Mouse (Mus musculus): ENCODE measurements around the gene Fam160a2. TPM values are rescaled to one million over a fixed set of nuclear protein-coding genes. Genes with fewer than 3 reads are reported as not detected.
"Not testable (repeated sequence)": the region's sequence is repeated elsewhere in the genome, so short reads cannot be mapped to it uniquely, and the experiment has no call there.

Gene Fam160a2
- polyA plus RNA-seq, 1 experiment from 2014 or later, result 45.6 TPM

DNA sequence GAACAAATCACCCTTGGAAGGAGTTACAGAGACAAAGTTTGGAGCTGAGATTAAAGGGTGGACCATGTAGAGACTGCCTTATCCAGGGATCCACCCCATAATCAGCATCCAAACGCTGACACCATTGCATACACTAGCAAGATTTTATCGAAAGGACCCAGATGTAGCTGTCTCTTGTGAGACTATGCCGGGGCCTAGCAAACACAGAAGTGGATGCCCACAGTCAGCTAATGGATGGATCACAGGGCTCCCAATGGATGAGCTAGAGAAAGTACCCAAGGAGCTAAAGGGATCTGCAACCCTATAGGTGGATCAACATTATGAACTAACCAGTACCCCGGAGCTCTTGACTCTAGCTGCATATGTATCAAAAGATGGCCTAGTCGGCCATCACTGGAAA, 43.8 kb downstream of the Fam160a2 start:
- not testable (repeated sequence) for H3K9me3 ChIP-seq (ENCODE audit: control insufficient read depth, low read length); H3K4me3 ChIP-seq (ENCODE audit: low read depth, low read length); H3K27ac ChIP-seq (ENCODE audit: low read depth); H3K9ac ChIP-seq (ENCODE audit: low read length); H3K36me3 ChIP-seq (ENCODE audit: control insufficient read depth, insufficient read depth, low read length); H3K4me2 ChIP-seq (ENCODE audit: low read length); DNase-seq (ENCODE audit: low spot score); ATAC-seq (replicated peaks; ENCODE audit: low FRiP score, low TSS enrichment, low read depth); H3K27me3 ChIP-seq (replicated peaks; ENCODE audit: control insufficient read depth, insufficient read depth, low read length); H3K4me1 ChIP-seq (replicated peaks; ENCODE audit: control insufficient read depth, insufficient read depth, low read length)
- no CpG with 5 or more reads among the region's 5 CpGs for WGBS

DNA sequence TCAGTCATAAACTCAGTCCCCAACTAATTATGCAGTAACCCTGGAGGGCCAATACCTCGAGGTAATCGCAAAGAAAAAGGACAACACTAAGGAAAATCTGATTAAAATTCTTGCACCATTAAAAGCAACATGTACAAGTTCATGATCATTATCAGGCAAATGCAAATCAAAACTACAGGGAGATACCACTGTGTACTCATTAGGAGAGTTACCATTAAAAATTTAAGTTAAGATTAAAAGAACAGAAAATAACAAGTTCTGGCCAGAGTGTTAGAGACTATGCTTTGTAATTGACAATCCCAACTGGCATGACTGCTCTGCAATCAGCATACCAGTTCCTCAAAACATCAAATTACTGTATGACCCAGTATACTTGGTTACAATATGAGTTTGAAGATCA, 57.1 kb downstream of the Fam160a2 start:
- Histone ChIP-seq H3K27ac (ENCODE audit: low read depth) (no peak overlapping the region), H3K36me3 (ENCODE audit: control insufficient read depth, insufficient read depth, low read length) (no peaks in the 10 kb centered on the region), H3K4me2 (ENCODE audit: low read length) (no peak overlapping the region), H3K4me3 (ENCODE audit: low read depth, low read length) (no peak overlapping the region), H3K27me3 (replicated peaks; ENCODE audit: control insufficient read depth, insufficient read depth, low read length) (no peaks in the 10 kb centered on the region), H3K9me3 (ENCODE audit: control insufficient read depth, low read length) (no peaks in the 10 kb centered on the region), H3K4me1 (replicated peaks; ENCODE audit: control insufficient read depth, insufficient read depth, low read length) (no peaks in the 10 kb centered on the region), H3K9ac (ENCODE audit: low read length) (no peak overlapping the region)
- DNase-seq (ENCODE audit: low spot score), result no peak
- 86% methylated on average over 2 of the region's 2 CpGs for WGBS
- no peak for ATAC-seq (replicated peaks; ENCODE audit: low FRiP score, low TSS enrichment, low read depth)

DNA sequence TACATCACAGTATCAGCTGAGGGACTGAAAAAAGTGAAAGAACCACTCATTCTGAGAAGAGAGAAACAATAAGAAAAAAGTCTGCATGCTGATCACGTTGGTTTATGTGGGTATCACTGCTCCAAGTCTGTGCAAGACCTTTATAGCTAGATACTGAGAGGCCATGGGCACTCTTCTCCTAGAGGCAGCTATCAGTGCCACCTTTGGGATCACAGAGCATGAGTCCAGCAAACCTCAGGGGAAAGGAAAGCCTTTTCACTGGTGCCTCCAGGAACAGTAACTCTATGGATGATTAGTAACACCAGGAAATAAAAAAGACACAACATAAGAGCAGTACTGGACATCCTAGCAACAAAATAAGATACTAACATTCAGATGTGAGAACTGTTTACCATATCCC, 57.7 kb downstream of the Fam160a2 start, which contains the start of gene Olfr691:
Gene Olfr691, minus strand, starts transcription at position 101 of the 400 bp plus-strand sequence.
- no peak for ATAC-seq (replicated peaks; ENCODE audit: low FRiP score, low TSS enrichment, low read depth)
- no peaks in the 10 kb centered on the region for H3K4me1 ChIP-seq (replicated peaks; ENCODE audit: control insufficient read depth, insufficient read depth, low read length)
- no peak within 1 kb of the TSS for H3K4me3 ChIP-seq (ENCODE audit: low read depth, low read length)
- H3K27me3 ChIP-seq (replicated peaks; ENCODE audit: control insufficient read depth, insufficient read depth, low read length), result no peaks in the 10 kb centered on the region
- no peak within 1 kb of the TSS for H3K4me2 ChIP-seq (ENCODE audit: low read length)
- no peak within 1 kb of the TSS for H3K9ac ChIP-seq (ENCODE audit: low read length)
- no peak for DNase-seq (ENCODE audit: low spot score)
- no peaks in the 10 kb centered on the region for H3K36me3 ChIP-seq (ENCODE audit: control insufficient read depth, insufficient read depth, low read length)
- no peaks in the 10 kb centered on the region for H3K9me3 ChIP-seq (ENCODE audit: control insufficient read depth, low read length)
- H3K27ac ChIP-seq (ENCODE audit: low read depth), result no peak within 1 kb of the TSS
- WGBS, result 47% methylated on average over 1 of the region's 1 CpGs

DNA sequence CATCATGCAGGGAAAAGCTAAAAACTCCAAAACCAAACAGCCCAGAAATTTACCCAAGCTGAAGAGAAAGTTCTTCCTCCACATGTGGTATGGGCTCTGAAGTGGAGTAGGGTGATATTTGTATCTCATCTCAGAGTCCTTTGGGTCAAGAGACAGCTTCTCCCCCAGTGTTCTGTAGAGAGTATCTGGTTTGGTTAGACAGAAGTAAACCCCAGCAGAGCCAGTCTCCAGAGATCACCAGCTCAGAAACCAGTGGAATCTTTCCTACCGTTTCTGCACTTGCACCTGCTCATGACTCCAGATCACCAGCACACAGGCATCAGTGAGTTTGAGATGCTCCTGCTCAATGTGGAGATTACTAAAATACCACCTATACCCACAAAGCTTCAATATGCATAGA, 65.8 kb downstream of the Fam160a2 start, which contains the start of gene Olfr690:
Gene Olfr690, minus strand, starts transcription at position 101 of the 400 bp plus-strand sequence.
- Histone ChIP-seq H3K9ac (ENCODE audit: low read length) (no peak within 1 kb of the TSS), H3K27me3 (replicated peaks; ENCODE audit: control insufficient read depth, insufficient read depth, low read length) (no peaks in the 10 kb centered on the region), H3K4me3 (ENCODE audit: low read depth, low read length) (no peak within 1 kb of the TSS), H3K27ac (ENCODE audit: low read depth) (no peak within 1 kb of the TSS), H3K36me3 (ENCODE audit: control insufficient read depth, insufficient read depth, low read length) (no peaks in the 10 kb centered on the region), H3K4me2 (ENCODE audit: low read length) (no peak within 1 kb of the TSS), H3K9me3 (ENCODE audit: control insufficient read depth, low read length) (no peaks in the 10 kb centered on the region), H3K4me1 (replicated peaks; ENCODE audit: control insufficient read depth, insufficient read depth, low read length) (no peaks in the 10 kb centered on the region)
- WGBS, result 96% methylated on average over 1 of the region's 1 CpGs
- DNase-seq (ENCODE audit: low spot score) (no peak), ATAC-seq (replicated peaks; ENCODE audit: low FRiP score, low TSS enrichment, low read depth) (no peak)

DNA sequence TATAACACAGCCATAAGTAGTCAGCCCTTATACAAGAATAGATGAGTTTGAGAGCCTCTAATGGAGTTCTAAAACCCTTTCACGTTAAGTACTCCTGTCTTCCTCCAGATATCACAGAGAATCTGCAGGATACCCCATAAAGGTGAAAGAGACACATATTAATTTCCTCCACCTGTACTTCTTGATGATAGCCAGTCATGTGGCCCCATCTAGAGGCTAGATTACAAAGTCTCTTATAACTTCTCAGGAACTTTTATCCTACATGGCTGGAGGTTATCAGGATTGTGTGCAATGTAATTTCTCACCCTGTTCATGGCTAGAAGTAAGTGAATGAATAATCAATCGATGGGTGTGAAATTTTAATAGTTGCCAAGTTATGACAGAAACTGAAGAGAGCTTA, 74.6 kb downstream of the Fam160a2 start:
- no peak overlapping the region for H3K4me2 ChIP-seq (ENCODE audit: low read length)
- no peak overlapping the region for H3K4me3 ChIP-seq (ENCODE audit: low read depth, low read length)
- no peak for DNase-seq (ENCODE audit: low spot score)
- H3K9ac ChIP-seq (ENCODE audit: low read length), result no peak overlapping the region
- ATAC-seq (replicated peaks; ENCODE audit: low FRiP score, low TSS enrichment, low read depth), result no peak
- no peaks in the 10 kb centered on the region for H3K4me1 ChIP-seq (replicated peaks; ENCODE audit: control insufficient read depth, insufficient read depth, low read length)
- WGBS, result 71% methylated on average over 2 of the region's 2 CpGs
- no peak overlapping the region for H3K27ac ChIP-seq (ENCODE audit: low read depth)
- H3K36me3 ChIP-seq (ENCODE audit: control insufficient read depth, insufficient read depth, low read length), result no peaks in the 10 kb centered on the region
- H3K27me3 ChIP-seq (replicated peaks; ENCODE audit: control insufficient read depth, insufficient read depth, low read length), result no peaks in the 10 kb centered on the region
- no peaks in the 10 kb centered on the region for H3K9me3 ChIP-seq (ENCODE audit: control insufficient read depth, low read length)

Other genes starting within 250 kb of the Fam160a2 start
- gene Olfr684, start 236.4 kb downstream of the Fam160a2 start, polyA plus RNA-seq (2014; fragmentation: Nextera tagmentation; extraction: Ambion mirVana), result not detected in 2 replicates
- gene Olfr685, start 214.0 kb downstream of the Fam160a2 start, polyA plus RNA-seq (2014; fragmentation: Nextera tagmentation; extraction: Ambion mirVana), result not detected in 2 replicates
- gene Olfr686, start 192.6 kb downstream of the Fam160a2 start, polyA plus RNA-seq (2014; fragmentation: Nextera tagmentation; extraction: Ambion mirVana), result not detected in 2 replicates
- gene Olfr688, start 112.0 kb downstream of the Fam160a2 start, polyA plus RNA-seq (2014; fragmentation: Nextera tagmentation; extraction: Ambion mirVana), result not detected in 2 replicates
- not detected in 2 replicates for gene Olfr689, start 88.9 kb downstream of the Fam160a2 start, polyA plus RNA-seq (2014; fragmentation: Nextera tagmentation; extraction: Ambion mirVana)
- gene Olfr690, start 66.0 kb downstream of the Fam160a2 start, polyA plus RNA-seq (2014; fragmentation: Nextera tagmentation; extraction: Ambion mirVana), result not detected in 2 replicates
- not detected in 2 replicates for gene Olfr691, start 57.8 kb downstream of the Fam160a2 start, polyA plus RNA-seq (2014; fragmentation: Nextera tagmentation; extraction: Ambion mirVana)
- gene Olfr692, start 31.8 kb downstream of the Fam160a2 start, polyA plus RNA-seq (2014; fragmentation: Nextera tagmentation; extraction: Ambion mirVana), result not detected in 2 replicates
- not detected in 2 replicates for gene Gm5901, start 25.0 kb downstream of the Fam160a2 start, polyA plus RNA-seq (2014; fragmentation: Nextera tagmentation; extraction: Ambion mirVana)
- not detected in 2 replicates for gene Cnga4, start 4.5 kb upstream of the Fam160a2 start, polyA plus RNA-seq (2014; fragmentation: Nextera tagmentation; extraction: Ambion mirVana)
- 0.11 and 0.34 TPM in 2 replicates for gene Cckbr, start 25.7 kb upstream of the Fam160a2 start, polyA plus RNA-seq (2014; fragmentation: Nextera tagmentation; extraction: Ambion mirVana)
- gene Cavin3, start 82.2 kb upstream of the Fam160a2 start, polyA plus RNA-seq (2014; fragmentation: Nextera tagmentation; extraction: Ambion mirVana), result 96.0 and 96.7 TPM in 2 replicates
- 36.1 and 37.5 TPM in 2 replicates for gene Smpd1, start 154.3 kb upstream of the Fam160a2 start, polyA plus RNA-seq (2014; fragmentation: Nextera tagmentation; extraction: Ambion mirVana)
- 45.1 and 46.3 TPM in 2 replicates for gene Apbb1, start 181.6 kb upstream of the Fam160a2 start, polyA plus RNA-seq (2014; fragmentation: Nextera tagmentation; extraction: Ambion mirVana)
- 0.46 and 0.65 TPM in 2 replicates for gene Hpx, start 200.1 kb upstream of the Fam160a2 start, polyA plus RNA-seq (2014; fragmentation: Nextera tagmentation; extraction: Ambion mirVana)
- gene Trim3, start 233.5 kb upstream of the Fam160a2 start, polyA plus RNA-seq (2014; fragmentation: Nextera tagmentation; extraction: Ambion mirVana), result 25.0 and 27.2 TPM in 2 replicates
- gene Timm10b, start 240.0 kb upstream of the Fam160a2 start, polyA plus RNA-seq (2014; fragmentation: Nextera tagmentation; extraction: Ambion mirVana), result 213 and 215 TPM in 2 replicates
- 88.4 and 89.7 TPM in 2 replicates for gene Arfip2, start 240.4 kb upstream of the Fam160a2 start, polyA plus RNA-seq (2014; fragmentation: Nextera tagmentation; extraction: Ambion mirVana)
- gene Gm45799, start 240.5 kb upstream of the Fam160a2 start, polyA plus RNA-seq (2014; fragmentation: Nextera tagmentation; extraction: Ambion mirVana), result 35.5 and 48.9 TPM in 2 replicates